Mouse (Mus musculus) brown adipose tissue, adult 24 weeks (tissue): ENCODE measurements around the gene Rxra. TPM values are rescaled to one million over a fixed set of nuclear protein-coding genes. Genes with fewer than 3 reads are reported as not detected.

Experiments
- H3K27ac ChIP-seq: fragments of 200-500 bp; replicated peaks from 2 replicates; pipeline ENCODE4 v1.5.1; 2012; ENCODE audit warnings: low read depth, mild to moderate bottlenecking, low read length
- H3K4me1 ChIP-seq: fragments of 200-500 bp; 2 replicates; pipeline ENCODE4 v1.6.1; 2012; ENCODE audit warnings: low read length, mixed read lengths; ENCODE audit not compliant: control insufficient read depth, insufficient read depth, insufficient read length
- H3K4me3 ChIP-seq: fragments of 200-500 bp; 2 replicates; pipeline ENCODE4 v1.5.1; 2012; ENCODE audit warnings: low read depth, mild to moderate bottlenecking, low read length, moderate library complexity; ENCODE audit not compliant: insufficient read depth
- polyA plus RNA-seq: library from polyadenylated mRNA; stranded (reverse); fragments of >200 nt; gene quantifications from 2 replicates; pipeline ENCODE4 v1.2.4, GENCODE M21; 2012; ENCODE audit not compliant: missing spikeins, insufficient read depth, insufficient read length

Gene Rxra
- polyA plus RNA-seq, 1 experiment: 24.1 TPM

DNA sequence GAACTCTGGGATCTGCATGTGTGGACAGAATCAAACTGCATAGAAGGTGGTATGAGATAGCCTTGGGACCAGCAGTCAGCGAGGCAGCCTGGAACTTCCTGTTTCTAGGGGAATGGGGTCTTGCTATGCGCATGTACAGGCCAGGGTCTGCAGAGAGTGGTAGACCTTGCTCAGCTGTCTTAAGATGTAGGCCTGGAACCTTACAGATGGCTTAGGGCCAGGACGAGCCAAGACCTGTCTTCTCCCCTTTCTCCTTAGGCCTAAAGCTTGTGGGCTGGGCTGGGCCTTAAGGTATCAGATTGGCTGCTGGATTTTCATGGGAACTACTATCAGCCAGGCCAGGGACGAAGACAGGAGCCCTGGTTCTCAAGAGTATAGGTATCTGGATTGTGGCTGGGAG is 4.4 kb downstream of the Rxra start:
- H3K4me3 ChIP-seq: peak overlapping the region; percentile 45; the same call in 1 of the 2 replicates
- H3K4me1 ChIP-seq: peaks cover 62% of the 10 kb centered on the region
- peak overlapping the region; percentile 85 for H3K27ac ChIP-seq

DNA sequence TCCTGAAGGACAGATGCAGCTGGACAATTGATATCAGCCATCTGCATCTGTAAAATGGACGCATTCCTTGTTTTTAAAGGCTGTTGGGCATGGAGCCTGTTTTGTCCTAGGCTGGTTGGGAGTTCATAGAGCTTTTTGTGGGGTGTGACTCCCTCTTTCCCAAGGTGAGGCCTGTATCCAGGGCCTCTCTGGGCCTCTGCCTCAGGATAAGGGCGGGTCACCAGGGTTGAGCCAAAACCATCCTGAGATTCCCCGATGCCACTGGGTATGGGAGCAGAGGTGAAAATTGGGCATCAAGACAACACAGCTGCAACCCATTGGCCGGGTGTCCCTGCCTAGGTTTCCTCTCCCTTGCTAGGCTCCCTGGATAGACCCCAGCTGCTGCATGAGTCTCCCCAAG is 5.2 kb downstream of the Rxra start:
- no peak overlapping the region for H3K27ac ChIP-seq
- peaks cover 69% of the 10 kb centered on the region for H3K4me1 ChIP-seq
- H3K4me3 ChIP-seq: no peak overlapping the region

- Histone ChIP-seq H3K4me3 (no peak overlapping the region), H3K27ac (no peak overlapping the region), H3K4me1 (peaks cover 76% of the 10 kb centered on the region)
Measured at GRCm38 (mm10) chr2:27682096-27682495, 5.9 kb downstream of the Rxra start.

DNA sequence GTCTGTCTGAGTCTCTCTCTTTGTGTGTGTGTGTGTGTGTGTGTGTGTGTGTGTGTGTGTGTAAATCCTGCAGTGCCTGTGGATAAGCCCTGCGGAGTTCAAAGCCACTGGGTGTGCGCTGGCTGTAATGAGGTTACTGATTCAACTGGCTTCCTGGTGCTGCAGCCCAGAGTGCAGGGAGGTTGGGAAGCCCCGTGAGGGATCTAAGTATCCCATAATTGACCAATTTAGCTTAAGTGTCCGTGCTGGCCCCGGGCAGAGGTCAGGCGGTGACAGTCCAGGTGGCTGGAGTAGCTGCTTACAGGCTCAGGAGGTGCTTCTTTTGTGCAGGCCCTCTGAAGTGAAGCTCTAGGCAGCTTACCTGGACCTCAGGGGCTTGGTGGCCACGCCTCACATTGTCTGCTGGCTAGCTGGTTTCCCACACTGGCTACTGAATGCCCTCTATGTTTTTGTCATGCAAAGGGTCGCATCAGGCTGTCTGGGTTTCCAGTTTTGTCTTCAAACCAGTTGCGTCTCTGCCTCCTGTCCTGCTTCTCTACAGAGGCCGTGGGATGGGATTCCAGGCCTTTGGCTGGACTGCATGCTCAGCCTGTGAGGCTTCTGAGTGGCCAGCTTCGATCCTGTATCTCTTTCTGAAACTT is 7.9 kb downstream of the Rxra start:
- H3K27ac ChIP-seq: no peak overlapping the region
- H3K4me1 ChIP-seq: peaks cover 87% of the 10 kb centered on the region
- H3K4me3 ChIP-seq: no peak overlapping the region

GRCm38 (mm10) chr2:27685917-27686316 is 9.7 kb downstream of the Rxra start:
- Histone ChIP-seq H3K4me1 (peaks cover 81% of the 10 kb centered on the region), H3K27ac (no peak overlapping the region), H3K4me3 (no peak overlapping the region)

DNA sequence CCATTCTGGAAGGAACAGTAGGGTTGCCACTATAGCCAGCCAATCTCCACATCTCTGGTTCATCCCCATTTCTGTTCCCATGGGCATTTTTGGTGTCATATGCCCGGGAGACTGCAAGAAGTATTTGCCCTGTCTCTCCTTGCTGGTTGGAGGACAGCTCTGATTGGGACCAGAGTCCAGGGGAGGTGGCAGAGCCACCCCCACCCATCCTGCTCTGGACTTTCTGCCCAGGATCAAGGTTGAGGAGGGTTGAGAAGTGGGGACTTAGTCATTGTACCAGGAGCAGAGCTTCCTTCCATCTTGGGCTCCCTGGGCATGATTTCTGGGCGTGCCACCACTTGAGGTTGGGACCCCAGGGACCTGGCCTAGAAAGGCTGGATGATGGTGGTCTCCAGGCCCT is 10.1 kb downstream of the Rxra start:
- Histone ChIP-seq H3K4me1 (peaks cover 78% of the 10 kb centered on the region), H3K27ac (0 out of 2 replicates have a peak overlapping the region, but pooled peaks have one; percentile 2)

DNA sequence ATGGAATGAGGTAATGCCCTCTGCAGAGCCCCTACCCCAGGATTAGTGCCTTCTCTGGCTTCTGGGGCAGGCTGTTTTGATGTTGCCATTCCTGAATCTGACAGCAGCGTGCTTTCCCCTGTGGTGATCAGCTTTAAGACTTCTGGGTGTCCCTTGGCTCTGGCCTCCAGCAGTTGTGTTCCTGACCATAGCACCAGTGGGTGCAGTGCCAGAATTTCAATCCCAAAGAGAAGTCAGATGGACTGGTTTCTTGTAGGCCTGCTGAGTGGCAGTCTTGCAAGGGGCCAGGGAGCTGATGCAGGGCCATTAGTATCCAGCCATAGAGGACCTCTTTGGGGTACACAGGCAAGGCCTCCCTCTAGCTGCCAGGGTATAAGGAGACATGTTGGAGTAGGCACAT is 10.8 kb downstream of the Rxra start:
- peaks cover 77% of the 10 kb centered on the region for H3K4me1 ChIP-seq
- H3K27ac ChIP-seq: peak overlapping the region; percentile 58
- no peak overlapping the region for H3K4me3 ChIP-seq

More for the DNA sequence above, 10.1 kb downstream of the Rxra start:
- H3K4me3 ChIP-seq: no peak overlapping the region

DNA sequence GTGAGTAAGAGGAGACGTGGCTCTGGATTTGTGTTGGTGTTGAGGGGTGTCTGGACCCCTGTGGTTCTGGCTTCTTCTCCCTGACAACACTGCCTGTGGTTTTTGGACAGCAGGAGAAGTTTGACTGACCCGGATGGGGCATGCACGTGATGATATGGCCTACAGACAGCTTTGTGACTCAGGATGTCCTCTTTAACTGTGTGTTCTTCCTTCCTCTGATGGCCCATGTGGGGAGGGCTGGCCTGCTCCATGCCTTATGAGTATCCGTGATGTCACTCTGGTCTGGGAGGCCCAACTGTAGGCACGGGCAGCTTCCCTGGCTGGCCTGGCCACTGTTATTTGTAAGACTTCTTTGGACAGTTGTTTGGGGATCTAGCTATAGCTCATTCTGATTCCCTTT is 11.7 kb downstream of the Rxra start:
- H3K4me1 ChIP-seq: peaks cover 77% of the 10 kb centered on the region
- no peak overlapping the region for H3K4me3 ChIP-seq
- peak overlapping the region; percentile 58 for H3K27ac ChIP-seq

DNA sequence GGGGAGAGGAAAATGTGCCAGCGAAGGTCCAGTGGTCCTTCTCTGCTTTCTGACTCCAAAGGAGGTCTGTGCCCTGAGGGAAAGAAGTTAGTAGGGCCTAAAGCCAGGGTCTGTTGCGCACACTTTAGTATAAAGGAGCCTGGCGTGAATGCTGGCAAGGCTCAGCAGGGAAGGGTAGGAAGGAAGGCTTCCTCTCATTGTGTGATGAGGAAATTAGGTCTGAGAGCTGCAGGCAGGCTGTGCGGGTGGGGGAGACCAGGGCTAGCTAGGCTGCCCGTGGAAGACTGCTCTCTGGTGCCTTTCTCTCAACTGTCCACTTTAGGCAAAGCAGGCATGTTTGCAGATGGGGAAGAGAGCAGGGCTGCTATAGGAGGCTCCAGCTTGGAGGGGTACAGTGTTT is 14.5 kb downstream of the Rxra start:
- peak overlapping the region; percentile 79 for H3K27ac ChIP-seq
- H3K4me3 ChIP-seq: peak overlapping the region; percentile 29

DNA sequence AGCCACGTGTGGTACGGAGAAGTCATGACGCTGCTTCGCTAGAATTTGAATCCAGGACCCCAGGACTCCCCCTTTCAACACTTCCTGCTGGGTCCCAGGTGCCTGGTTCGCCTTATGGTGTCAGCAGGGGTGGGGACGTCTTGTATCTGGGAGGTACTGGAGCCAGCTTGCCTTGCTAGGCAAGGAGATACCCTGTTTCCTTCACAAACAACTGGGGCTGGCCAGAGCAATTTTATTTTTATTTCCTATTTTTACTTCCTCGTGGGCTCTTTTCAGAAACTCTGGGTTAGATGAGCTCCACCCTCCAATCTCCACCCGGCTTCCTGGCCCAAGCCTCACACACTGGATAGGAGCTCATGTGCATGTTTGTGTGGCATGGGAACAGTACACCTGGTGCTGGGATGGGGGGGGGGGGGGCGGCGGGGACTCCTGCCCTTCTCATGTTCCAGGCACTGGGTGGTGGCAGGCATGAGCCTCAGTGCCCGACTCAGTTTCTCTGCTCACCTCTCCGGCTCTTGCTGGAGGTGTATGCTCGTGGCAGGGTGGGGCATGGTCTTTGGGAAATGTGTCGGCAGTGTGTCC is 15.0 kb downstream of the Rxra start:
- Histone ChIP-seq H3K4me3 (peak overlapping the region; percentile 29), H3K4me1 (peaks cover 82% of the 10 kb centered on the region), H3K27ac (peak overlapping the region; percentile 79)

More for the DNA sequence above, 14.5 kb downstream of the Rxra start:
- H3K4me1 ChIP-seq: peaks cover 82% of the 10 kb centered on the region

GRCm38 (mm10) chr2:27692608-27693007 is 16.4 kb downstream of the Rxra start:
- Histone ChIP-seq H3K27ac (no peak overlapping the region), H3K4me1 (peaks cover 82% of the 10 kb centered on the region), H3K4me3 (no peak overlapping the region)

- peaks cover 83% of the 10 kb centered on the region for H3K4me1 ChIP-seq
- H3K4me3 ChIP-seq: no peak overlapping the region
- no peak overlapping the region for H3K27ac ChIP-seq
Measured at GRCm38 (mm10) chr2:27693684-27694083, 17.4 kb downstream of the Rxra start.

DNA sequence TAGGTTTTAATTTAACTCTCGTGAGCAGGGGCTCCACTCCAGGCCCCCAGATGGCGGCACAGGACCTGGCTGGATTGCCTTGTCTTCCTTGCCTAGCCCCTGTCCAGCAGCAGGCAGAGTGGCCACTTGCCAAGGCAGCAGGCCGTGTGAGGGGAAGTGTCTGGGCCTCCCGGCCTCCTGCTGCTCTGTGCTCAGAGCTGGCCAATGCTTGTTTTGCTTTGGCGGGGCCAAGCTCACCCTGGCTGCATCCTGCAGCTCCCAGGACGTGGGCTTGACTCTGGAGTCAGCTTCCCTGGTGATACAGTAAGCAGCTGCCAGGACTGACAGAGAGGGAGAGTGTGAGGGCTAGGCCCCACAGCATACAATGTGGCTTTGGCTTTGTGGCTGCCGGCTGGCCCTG is 23.3 kb downstream of the Rxra start:
- Histone ChIP-seq H3K4me3 (no peak overlapping the region), H3K4me1 (peaks cover 88% of the 10 kb centered on the region)

DNA sequence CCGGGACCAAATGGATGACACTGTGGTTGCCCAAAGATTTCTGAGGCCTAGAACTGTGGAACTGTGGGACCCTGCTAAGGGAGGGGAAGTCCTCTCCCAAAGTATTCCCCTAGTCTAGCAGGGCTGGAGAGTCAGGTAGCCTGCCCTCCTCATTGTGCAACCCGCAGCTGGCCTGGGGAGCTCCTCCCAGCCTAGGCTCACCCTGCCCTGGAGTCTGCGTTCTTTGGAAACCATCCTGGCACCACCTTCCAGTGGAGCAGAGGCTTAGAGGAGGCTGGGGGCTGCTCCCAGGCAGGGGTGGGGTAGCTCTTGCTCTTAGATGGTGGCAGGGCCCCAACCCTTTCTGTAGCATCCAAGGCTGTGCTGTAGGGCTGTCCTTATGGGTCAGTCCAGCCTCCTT is 26.0 kb downstream of the Rxra start:
- Histone ChIP-seq H3K4me1 (peaks cover 63% of the 10 kb centered on the region), H3K4me3 (no peak overlapping the region), H3K27ac (no peak overlapping the region)

More for the DNA sequence above, 23.3 kb downstream of the Rxra start:
- peak overlapping the region; percentile 1; the same call in 1 of the 2 replicates for H3K27ac ChIP-seq

GRCm38 (mm10) chr2:27702904-27703666 is 26.8 kb downstream of the Rxra start:
- Histone ChIP-seq H3K4me1 (peaks cover 55% of the 10 kb centered on the region), H3K27ac (no peak overlapping the region), H3K4me3 (no peak overlapping the region)
